Mouse (Mus musculus): Measurements from ENCODE around the gene Ppp1r13l. TPM values are rescaled to one million over a fixed set of nuclear protein-coding genes. Genes with fewer than 3 reads are reported as not detected.
A peak's percentile ranks its signal among the peaks of the same experiment; 100 is the strongest.

Gene Ppp1r13l
- total RNA-seq, 2 experiments from 2014 or later = 8.2 to 9.6 TPM

DNA sequence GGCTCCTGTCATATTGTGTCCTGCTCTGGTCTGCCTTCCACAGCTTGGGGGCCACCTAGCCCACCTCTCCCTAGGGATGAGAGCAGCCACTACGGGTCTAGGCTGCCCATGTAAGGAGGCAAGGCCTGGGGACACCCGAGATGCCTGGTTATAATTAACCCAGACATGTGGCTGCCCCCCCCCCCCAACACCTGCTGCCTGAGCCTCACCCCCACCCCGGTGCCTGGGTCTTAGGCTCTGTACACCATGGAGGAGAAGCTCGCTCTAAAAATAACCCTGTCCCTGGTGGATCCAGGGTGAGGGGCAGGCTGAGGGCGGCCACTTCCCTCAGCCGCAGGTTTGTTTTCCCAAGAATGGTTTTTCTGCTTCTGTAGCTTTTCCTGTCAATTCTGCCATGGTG lies 50.2 kb downstream of the Ppp1r13l start:
- DNase-seq (ENCODE audit: low spot score in 2 of 2) = no peak

DNA sequence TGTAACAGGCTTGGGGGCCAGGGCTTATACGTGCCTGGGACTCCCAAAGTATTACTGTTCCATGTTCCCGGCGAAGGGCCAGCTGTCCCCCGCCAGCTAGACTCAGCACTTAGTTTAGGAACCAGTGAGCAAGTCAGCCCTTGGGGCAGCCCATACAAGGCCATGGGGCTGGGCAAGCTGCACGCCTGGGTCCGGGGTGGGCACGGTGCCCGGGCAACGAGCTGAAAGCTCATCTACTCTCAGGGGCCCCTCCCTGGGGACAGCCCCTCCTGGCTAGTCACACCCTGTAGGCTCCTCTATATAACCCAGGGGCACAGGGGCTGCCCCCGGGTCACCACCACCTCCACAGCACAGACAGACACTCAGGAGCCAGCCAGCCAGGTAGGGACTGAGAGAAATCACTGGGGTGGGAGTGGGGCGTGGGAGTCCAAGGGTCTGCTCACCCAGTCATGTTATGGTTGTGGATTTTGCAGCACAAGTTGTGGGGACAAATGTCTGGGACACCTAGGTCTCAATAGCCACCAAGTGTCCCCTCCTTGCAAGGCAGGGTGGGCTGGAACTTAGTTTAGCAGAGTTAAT lies 51.3 kb downstream of the Ppp1r13l start:
- DNase-seq (ENCODE audit: low spot score in 2 of 2) = no peak

DNA sequence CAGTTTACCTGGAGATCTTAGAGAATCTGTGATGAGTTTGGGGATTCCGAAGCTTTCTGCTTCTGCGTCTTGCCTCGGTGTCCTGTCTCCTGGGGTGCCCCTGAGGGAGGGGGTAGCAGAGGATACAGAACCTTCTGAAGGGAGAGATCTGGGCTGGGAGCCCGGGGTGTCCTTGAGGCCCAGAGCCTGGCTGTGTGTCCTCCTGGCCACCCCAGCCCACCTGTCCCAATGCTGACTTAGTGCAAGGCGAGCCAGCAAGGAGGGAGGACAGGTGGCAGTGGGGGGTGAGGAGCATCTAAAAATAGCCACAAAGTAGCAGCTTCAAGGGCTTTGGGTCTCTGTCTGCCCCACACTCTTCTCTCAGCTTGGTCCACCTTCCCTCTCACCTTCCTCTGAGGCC lies 52.2 kb downstream of the Ppp1r13l start:
- DNase-seq (ENCODE audit: low spot score in 2 of 2) = no peak

DNA sequence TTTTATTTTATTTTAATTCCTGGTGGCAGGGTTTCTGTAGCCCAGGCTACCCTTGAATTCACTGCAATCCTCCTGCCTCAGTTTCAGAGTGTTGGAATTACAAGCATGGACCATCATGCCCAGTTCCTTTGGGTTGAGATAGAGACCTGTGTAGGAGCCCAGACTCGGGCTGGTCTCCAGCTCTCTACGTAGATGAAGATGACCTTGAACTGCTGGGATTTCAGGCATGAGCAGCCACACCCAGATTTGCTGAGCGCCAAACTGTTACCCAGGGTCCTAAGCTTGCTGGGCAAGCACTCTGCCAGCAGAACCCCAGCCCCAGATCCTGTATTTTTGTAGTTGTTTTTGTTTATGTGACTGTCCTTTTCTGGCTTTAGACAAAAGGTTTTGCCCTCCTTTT lies 54.0 kb downstream of the Ppp1r13l start:
- no peak for DNase-seq (ENCODE audit: low spot score in 2 of 2)

DNA sequence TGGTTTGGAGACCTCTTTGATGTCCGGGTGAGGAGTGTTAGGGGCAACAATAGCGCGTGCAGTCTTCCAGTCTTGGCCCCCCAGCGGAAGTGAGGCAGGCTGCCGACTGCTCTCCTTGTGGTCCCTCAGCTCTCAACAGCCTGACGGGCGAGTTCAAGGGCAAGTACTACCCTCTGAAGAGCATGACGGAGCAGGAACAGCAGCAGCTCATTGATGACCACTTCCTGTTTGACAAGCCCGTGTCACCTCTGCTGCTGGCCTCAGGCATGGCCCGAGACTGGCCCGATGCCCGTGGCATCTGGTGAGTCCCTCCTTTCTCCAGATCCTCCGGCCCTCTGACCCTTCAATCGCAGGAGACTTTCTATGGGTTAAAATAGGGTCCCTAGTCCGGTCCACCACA lies 57.0 kb downstream of the Ppp1r13l start:
- no peak for DNase-seq (ENCODE audit: low spot score in 2 of 2)

DNA sequence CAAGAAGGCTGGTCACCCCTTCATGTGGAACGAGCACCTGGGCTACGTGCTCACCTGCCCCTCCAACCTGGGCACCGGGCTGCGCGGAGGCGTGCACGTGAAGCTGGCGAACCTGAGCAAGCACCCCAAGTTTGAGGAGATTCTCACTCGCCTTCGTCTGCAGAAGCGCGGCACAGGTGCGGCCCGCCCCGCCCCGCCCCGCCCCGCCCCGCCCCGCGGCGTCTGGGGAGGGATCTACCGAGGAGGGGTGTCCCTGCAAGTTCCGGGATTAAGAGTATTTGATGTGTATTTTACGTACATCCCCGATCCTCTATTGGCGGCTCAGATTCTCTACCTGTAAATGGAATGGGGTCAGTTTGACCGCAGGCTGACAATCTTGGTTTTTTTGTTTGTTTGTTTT lies 60.6 kb downstream of the Ppp1r13l start:
- no peak for DNase-seq (ENCODE audit: low spot score in 2 of 2)

DNA sequence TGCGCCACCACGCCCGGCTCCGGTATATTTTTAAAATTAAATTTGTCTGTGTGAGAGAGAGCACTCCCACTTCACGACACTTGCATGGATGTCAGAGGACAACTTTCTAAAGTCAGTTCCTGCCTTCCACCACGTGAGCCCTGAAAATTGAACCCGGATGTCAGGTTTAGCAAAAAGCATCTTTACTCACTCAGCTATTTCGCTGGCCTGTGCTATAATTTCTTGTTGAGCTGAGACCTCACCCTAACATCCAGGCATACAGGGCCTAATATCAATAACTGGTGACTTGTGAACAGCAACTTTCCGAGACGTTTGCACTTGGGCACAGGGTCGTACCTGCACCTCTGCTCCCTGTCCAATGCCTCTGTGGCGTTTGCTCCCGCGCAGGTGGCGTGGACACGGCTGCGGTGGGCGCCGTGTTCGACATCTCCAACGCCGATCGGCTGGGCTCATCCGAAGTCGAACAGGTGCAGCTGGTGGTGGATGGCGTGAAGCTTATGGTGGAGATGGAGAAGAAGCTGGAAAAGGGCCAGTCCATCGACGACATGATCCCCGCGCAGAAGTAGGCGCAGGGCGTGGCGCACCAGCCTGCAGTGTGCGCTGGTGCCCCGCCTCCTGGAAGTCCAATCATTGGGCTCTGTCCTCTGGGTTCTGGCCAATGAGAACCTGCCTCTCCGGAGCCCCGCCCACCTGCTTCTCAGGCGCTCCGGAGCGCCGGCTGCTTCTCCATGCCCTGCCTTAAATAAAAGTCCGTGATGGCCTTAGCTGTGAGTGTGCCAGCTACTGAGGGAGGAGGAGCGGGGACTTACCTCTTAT lies 61.5 kb downstream of the Ppp1r13l start:
- DNase-seq (ENCODE audit: low spot score in 2 of 2) = peak; percentile 85 to 92

DNA sequence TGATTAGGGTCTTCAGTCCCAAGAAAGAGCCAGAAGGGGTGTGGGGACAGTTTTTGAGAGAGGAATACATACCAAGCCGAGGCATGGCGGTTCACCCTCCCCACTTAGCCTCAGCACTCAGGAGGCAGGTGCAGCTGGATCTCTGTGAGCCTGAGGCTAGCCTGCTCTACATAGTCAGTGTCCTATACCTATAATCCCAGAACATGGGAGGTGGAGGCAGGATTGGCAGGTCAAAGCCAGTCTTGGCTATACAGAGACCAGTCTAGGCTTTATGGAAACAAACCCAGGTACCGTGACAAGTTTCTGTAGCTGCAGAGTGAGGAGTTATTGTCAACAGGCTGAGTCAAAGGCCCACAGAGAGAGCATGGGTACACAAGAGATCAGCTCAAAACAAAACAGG lies 63.5 kb downstream of the Ppp1r13l start:
- DNase-seq (ENCODE audit: low spot score in 2 of 2) = no peak

DNA sequence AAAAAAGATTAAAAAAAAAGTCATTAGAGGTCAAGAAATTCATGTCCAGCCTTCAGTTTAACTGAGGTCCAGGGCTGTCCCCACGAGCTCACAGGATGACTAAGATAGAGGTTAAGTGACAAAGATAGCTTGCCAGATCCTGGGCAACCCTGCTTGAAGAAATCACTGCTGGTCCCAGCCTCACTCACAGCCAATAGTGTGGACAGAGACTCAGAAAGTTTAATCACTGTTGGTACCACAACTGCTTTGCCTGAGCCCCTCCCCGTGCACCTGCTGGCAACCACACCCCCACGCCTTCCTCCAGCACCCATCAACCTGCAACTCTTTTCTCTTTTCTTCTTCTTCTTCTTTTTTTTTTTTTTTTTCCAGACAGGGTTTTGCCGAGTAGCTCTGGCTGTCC lies 64.5 kb downstream of the Ppp1r13l start:
- no peak for DNase-seq (ENCODE audit: low spot score in 2 of 2)

DNA sequence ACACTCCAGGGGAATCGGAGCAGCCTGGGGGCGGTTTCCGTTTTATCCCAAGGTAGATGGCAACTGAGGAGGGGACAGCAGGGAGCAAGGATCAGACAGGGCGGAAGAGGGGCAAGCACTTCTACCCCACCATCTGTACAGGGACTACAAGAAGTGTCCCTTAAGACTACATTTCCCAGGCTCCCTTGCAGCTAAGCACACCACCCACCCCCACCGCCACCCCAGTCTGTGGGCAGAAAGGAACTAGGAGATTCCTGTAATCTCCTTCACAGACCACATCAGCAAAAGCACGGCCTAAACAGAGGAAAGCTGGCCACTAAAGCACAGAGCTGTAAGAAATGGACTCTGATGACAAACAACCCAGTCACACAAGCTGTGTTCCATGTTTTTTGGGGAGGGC lies 66.8 kb downstream of the Ppp1r13l start:
- peak; percentile 53 to 72 for DNase-seq (ENCODE audit: low spot score in 2 of 2)

DNA sequence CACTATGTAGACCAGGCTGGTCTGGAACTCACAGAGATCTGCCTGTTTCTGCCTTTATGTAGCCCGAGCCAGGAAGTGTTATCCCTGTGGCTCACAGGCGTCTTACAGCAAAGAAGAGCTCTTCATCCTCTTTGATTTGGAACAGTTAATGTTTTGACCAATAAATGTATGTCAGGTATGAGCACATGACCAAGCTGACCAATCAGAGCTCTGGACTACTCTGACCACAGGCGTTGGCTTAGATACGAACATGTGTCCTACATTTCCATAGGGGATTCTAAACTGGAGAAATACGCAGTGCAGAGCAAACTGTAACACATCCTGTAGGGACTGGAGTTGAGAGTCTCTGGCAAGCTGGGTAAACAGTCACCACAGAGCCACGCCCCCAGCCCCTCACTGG lies 67.3 kb downstream of the Ppp1r13l start:
- DNase-seq (ENCODE audit: low spot score in 2 of 2) = no peak

Small RNAs within 50 kb of the gene (microRNA-seq; reads per million reads assigned to microRNA genes)
- gene Mir343 = 0 reads per million in 2 experiments

Other genes starting within 250 kb of the Ppp1r13l start
- gene Gm4969, start 241.4 kb upstream of the Ppp1r13l start, total RNA-seq (2021) = under 1 TPM; 0.16 to 0.40 TPM
- gene Fbxo46, start 239.9 kb upstream of the Ppp1r13l start, total RNA-seq (2021) = 10 to 100 TPM; 13.6 to 15.6 TPM
- 10 to 100 TPM; 15.0 to 17.0 TPM for gene Qpctl, start 210.5 kb upstream of the Ppp1r13l start, total RNA-seq (2021)
- 10 to 100 TPM; 73.9 to 78.5 TPM for gene Snrpd2, start 210.0 kb upstream of the Ppp1r13l start, total RNA-seq (2021)
- 1 to 10 TPM; 1.4 to 1.8 TPM for gene Gipr, start 193.6 kb upstream of the Ppp1r13l start, total RNA-seq (2021)
- 100 to 1,000 TPM; 141 to 147 TPM for gene Eml2, start 183.3 kb upstream of the Ppp1r13l start, total RNA-seq (2021)
- gene Gpr4, start 147.2 kb upstream of the Ppp1r13l start, total RNA-seq (2021) = 1 to 10 TPM; 2.5 to 3.6 TPM
- 10 to 100 TPM; 47.3 to 47.6 TPM for gene Opa3, start 131.4 kb upstream of the Ppp1r13l start, total RNA-seq (2021)
- gene Vasp, start 87.9 kb upstream of the Ppp1r13l start, total RNA-seq (2021) = 10 to 100 TPM; 13.6 to 15.1 TPM
- gene Ppm1n, start 79.7 kb upstream of the Ppp1r13l start, total RNA-seq (2021) = not detected
- 100 to 1,000 TPM; 128 to 129 TPM for gene Rtn2, start 77.1 kb upstream of the Ppp1r13l start, total RNA-seq (2021)
- gene Fosb, start 49.7 kb upstream of the Ppp1r13l start, total RNA-seq (2021) = 10 to 100 TPM; 20.9 to 54.7 TPM
- 10 to 100 TPM; 39.1 to 45.2 TPM for gene Ercc1, start 15.0 kb upstream of the Ppp1r13l start, total RNA-seq (2021)
- gene Cd3eap, start 266 bp upstream of the Ppp1r13l start, total RNA-seq (2021) = 10 to 100 TPM; 17.1 to 18.1 TPM
- 10 to 100 TPM; 32.2 to 36.4 TPM for gene Ercc2, start 22.3 kb downstream of the Ppp1r13l start, total RNA-seq (2021)
- gene Klc3, start 44.4 kb downstream of the Ppp1r13l start, total RNA-seq (2021) = 1 to 10 TPM; 3.5 to 4.3 TPM
- gene Ckm, start 45.0 kb downstream of the Ppp1r13l start, total RNA-seq (2021) = under 1 TPM in 1 of 2 experiments, not detected in 1; 0.19 TPM
- gene Mark4, start 99.1 kb downstream of the Ppp1r13l start, total RNA-seq (2021) = 10 to 100 TPM; 69.7 to 74.5 TPM
- gene Exoc3l2, start 103.6 kb downstream of the Ppp1r13l start, total RNA-seq (2021) = under 1 TPM; 0.40 to 0.74 TPM
- 1 to 10 TPM; 7.6 to 7.8 TPM for gene Bloc1s3, start 148.6 kb downstream of the Ppp1r13l start, total RNA-seq (2021)
- gene Trappc6a, start 148.6 kb downstream of the Ppp1r13l start, total RNA-seq (2021) = 10 to 100 TPM; 18.7 to 21.1 TPM
- under 1 TPM; 0.72 to 0.94 TPM for gene Nkpd1, start 158.1 kb downstream of the Ppp1r13l start, total RNA-seq (2021)
- 100 to 1,000 TPM; 139 to 147 TPM for gene Ppp1r37, start 203.3 kb downstream of the Ppp1r13l start, total RNA-seq (2021)
- 1 to 10 TPM; 2.0 to 2.7 TPM for gene Zfp296, start 217.5 kb downstream of the Ppp1r13l start, total RNA-seq (2021)
- 10 to 100 TPM; 51.0 to 53.7 TPM for gene Gemin7, start 217.8 kb downstream of the Ppp1r13l start, total RNA-seq (2021)
- 10 to 100 TPM; 70.4 to 87.0 TPM for gene Clasrp, start 244.7 kb downstream of the Ppp1r13l start, total RNA-seq (2021)

Measured in left cerebral cortex, adult 18-20 months (tissue).